Mouse (Mus musculus): ENCODE results near the gene Slc27a4.

Slc27a4 gene

GRCm38 (mm10) chr2:29856451-29857260 lies 54.2 kb downstream of the Slc27a4 start:
- in situ Hi-C loops (cut with MseI, MboI), result no loop called here

GRCm38 (mm10) chr2:29857341-29857740 lies 54.9 kb downstream of the Slc27a4 start:
- in situ Hi-C loops (cut with MseI, MboI), result no loop called here

GRCm38 (mm10) chr2:29857967-29858366 lies 55.5 kb downstream of the Slc27a4 start:
- in situ Hi-C loops (cut with MseI, MboI), result no loop called here

GRCm38 (mm10) chr2:29858748-29859473 lies 56.5 kb downstream of the Slc27a4 start:
- in situ Hi-C loops (cut with MseI, MboI), result no loop called here

- in situ Hi-C loops (cut with MseI, MboI), result no loop called here
Observed at GRCm38 (mm10) chr2:29865125-29865524, 62.7 kb downstream of the Slc27a4 start.
